Mouse (Mus musculus) limb, embryonic 14.5 days (tissue): ENCODE results near the gene Dennd1b. TPM values are rescaled to one million over a fixed set of nuclear protein-coding genes. Genes with fewer than 3 reads are reported as not detected.

Experiments
- ATAC-seq: fragments of 200-750 bp; cut with Nextera tagmentation; 2 replicates; pipeline ENCODE4 v1.8.0; 2017; ENCODE audit warnings: low read depth, moderate number of reproducible peaks, moderate TSS enrichment; ENCODE audit not compliant: low FRiP score
- DNase-seq: peaks from one replicate; pipeline ENCODE4 v3.0.0-alpha.2; 2015; ENCODE audit warnings: low spot score
- H3K27ac ChIP-seq: fragments of 300-500 bp; sonication (generic); replicated peaks from 2 replicates; pipeline ENCODE4 v1.5.1; 2014; ENCODE audit warnings: low read depth, mild to moderate bottlenecking, low read length, moderate library complexity, mixed read lengths
- H3K27me3 ChIP-seq: fragments of 300-500 bp; sonication (generic); 2 replicates; pipeline ENCODE4 v1.6.1; 2014; ENCODE audit warnings: low read length, mixed read lengths; ENCODE audit not compliant: control insufficient read depth, insufficient read depth
- H3K36me3 ChIP-seq: fragments of 300-500 bp; sonication (generic); 2 replicates; pipeline ENCODE4 v1.6.1; 2014; ENCODE audit warnings: mild to moderate bottlenecking, low read length, moderate library complexity, mixed read lengths; ENCODE audit not compliant: control insufficient read depth, insufficient read depth
- H3K4me1 ChIP-seq: fragments of 300-500 bp; sonication (generic); 2 replicates; pipeline ENCODE4 v1.6.1; 2014; ENCODE audit warnings: antibody characterized with exemption, low read length, mixed read lengths; ENCODE audit not compliant: control insufficient read depth, insufficient read depth
- H3K4me2 ChIP-seq: fragments of 300-500 bp; sonication (generic); replicated peaks from 2 replicates; pipeline ENCODE4 v1.6.1; 2014; ENCODE audit warnings: low read depth, mild to moderate bottlenecking, low read length, moderate library complexity; ENCODE audit not compliant: severe bottlenecking
- H3K4me3 ChIP-seq: fragments of 300-500 bp; sonication (generic); replicated peaks from 2 replicates; pipeline ENCODE4 v1.5.1; 2014; ENCODE audit warnings: low read length
- H3K9ac ChIP-seq: fragments of 300-500 bp; sonication (generic); 2 replicates; pipeline ENCODE4 v1.6.1; 2014; ENCODE audit warnings: mild to moderate bottlenecking, low read depth, low read length, moderate library complexity; ENCODE audit not compliant: severe bottlenecking
- H3K9me3 ChIP-seq: fragments of 300-500 bp; sonication (generic); 2 replicates; pipeline ENCODE4 v1.6.1; 2016; ENCODE audit warnings: low read length; ENCODE audit not compliant: control insufficient read depth
- POLR2A ChIP-seq: fragments of 200-500 bp; IDR thresholded peaks from 2 replicates; pipeline ENCODE4 v1.8.0; 2012; ENCODE audit warnings: inconsistent platforms, mild to moderate bottlenecking, moderate library complexity, borderline replicate concordance; ENCODE audit not compliant: insufficient read depth, insufficient read length; ENCODE audit errors: extremely low read depth
- WGBS: fragments of 180-500 bp; shearing (Covaris S2); extraction: QIAGEN DNeasy Blood & Tissue Kit; methylation state at CpG from one replicate; pipeline ENCODE4 v1.1.7; 2014; 5-methylcytosine and 5-hydroxymethylcytosine counted together
- polyA plus RNA-seq, 2 experiments: library from polyadenylated mRNA; depleted of rRNA in 1 of 2; stranded (reverse) in 1 of 2; unstranded in 1 of 2; fragments of >200 nt; fragmentation: Nextera tagmentation in 1 of 2; extraction: Ambion mirVana in 1 of 2; gene quantifications; 2 replicates each; pipeline versions ENCODE4 v1.2.1 to v1.2.3; 2012 to 2014

Dennd1b gene
- polyA plus RNA-seq, 2 experiments, result 3.0 to 7.2 TPM

DNA sequence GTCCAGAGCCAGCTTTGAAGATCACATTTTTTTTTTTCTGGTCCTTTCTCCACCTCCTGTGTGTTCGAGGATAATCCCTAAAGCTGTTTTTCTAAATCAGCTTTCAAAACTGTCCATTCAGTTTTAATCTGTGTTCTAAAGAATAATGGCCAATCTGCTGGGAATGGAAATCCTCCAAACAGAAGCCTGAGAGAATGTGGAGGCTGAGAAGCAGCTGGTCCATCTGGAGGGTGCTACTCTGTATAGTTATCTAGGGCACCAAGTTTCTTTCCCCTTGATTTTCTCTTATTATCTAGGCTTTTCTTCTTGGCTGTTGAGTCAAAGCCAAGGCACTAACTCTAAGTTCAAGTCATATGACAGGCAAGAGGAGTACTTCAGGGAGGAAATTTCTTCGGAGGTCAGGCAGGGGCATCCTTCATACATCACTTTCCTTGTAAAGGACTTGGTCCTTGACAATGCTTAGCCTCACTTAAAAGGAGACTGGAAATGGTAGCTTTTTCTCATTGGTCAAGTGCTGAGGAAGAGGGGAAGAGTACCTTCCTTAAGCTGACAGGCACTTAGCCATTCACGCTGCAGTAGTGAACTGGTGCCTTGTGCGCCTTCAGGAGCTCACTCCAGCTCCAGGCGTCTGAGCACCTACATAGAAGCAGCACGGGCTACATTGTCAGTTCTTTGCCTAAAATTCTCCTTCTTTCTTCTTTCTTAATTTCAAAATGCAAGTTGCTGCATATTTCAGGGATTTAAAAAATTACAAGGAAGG, 32.6 kb downstream of the Dennd1b start:
- no peak for TF ChIP-seq POLR2A
- 92% methylated on average over 6 of the region's 6 CpGs for WGBS

DNA sequence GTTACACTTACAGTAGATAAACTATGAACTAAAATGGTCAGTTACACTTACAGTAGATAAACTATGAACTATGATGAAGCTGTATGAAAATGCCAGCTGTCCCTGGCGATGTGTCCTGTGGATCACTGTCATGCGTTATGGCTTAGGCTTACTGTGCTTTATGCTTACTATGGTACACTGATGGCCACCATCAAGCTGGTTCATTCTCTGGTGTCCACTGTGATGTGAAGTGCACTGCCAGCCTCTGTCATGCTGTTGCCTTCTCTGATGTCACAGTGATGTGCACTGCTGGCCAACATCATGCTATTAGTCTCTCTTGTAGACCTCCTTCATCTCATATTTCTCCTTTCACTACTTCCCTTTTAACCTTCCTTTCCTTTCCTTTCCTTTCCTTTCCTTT, 33.4 kb downstream of the Dennd1b start:
- Histone ChIP-seq H3K4me3 (no peak overlapping the region), H3K4me2 (no peak overlapping the region), H3K9me3 (no peaks in the 10 kb centered on the region), H3K4me1 (no peaks in the 10 kb centered on the region), H3K36me3 (no peaks in the 10 kb centered on the region), H3K9ac (no peak overlapping the region), H3K27me3 (no peaks in the 10 kb centered on the region), H3K27ac (no peak overlapping the region)
- ATAC-seq (no peak), DNase-seq (no peak)
- WGBS, result 98% methylated on average over 2 of the region's 2 CpGs
- no peak for TF ChIP-seq POLR2A

More for the DNA sequence above, 32.6 kb downstream of the Dennd1b start:
- Histone ChIP-seq H3K36me3 (no peaks in the 10 kb centered on the region), H3K27me3 (no peaks in the 10 kb centered on the region), H3K9ac (no peak overlapping the region), H3K4me1 (no peaks in the 10 kb centered on the region), H3K4me3 (no peak overlapping the region), H3K27ac (no peak overlapping the region), H3K4me2 (no peak overlapping the region), H3K9me3 (no peaks in the 10 kb centered on the region)
- DNase-seq (no peak), ATAC-seq (no peak)

DNA sequence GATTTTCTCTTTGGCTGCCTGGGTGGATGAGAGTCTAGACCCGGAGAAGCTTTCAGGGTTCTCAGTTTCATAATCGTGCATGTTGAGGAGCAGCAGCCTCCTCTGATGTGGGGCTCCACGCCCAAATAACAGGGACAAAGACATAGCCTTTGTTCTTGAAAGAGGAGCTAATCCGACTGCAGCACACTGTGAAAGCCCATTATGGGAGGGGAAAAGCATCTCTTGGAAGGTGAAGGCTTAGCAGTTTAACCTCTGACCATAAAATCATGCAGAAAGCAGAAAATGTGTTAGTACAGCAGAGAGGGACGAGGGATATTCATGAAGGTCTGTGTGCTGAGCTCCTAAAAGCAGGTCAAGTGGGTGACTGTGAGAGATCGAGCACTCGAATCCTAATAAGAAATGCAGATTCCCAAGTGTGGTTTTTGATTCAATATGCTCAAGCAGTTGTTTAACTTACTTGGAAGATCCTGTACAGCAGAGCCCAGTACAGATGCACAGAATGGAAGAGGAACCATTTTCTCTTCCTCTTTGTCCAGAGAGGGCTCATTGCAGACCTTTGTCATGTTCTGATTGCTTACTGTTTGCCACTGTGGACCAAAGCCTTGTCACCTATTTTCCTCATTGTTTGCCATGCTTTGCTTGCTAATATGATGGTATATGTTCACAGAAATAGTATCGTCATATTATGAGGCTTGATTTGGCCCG, 37.6 kb downstream of the Dennd1b start:
- no peak for DNase-seq
- Histone ChIP-seq H3K4me3 (no peak overlapping the region), H3K27me3 (no peaks in the 10 kb centered on the region), H3K9me3 (no peaks in the 10 kb centered on the region), H3K9ac (no peak overlapping the region), H3K36me3 (no peaks in the 10 kb centered on the region), H3K27ac (no peak overlapping the region), H3K4me1 (no peaks in the 10 kb centered on the region), H3K4me2 (no peak overlapping the region)
- ATAC-seq, result no peak
- no peak for TF ChIP-seq POLR2A
- 65% methylated on average over 9 of the region's 9 CpGs for WGBS

DNA sequence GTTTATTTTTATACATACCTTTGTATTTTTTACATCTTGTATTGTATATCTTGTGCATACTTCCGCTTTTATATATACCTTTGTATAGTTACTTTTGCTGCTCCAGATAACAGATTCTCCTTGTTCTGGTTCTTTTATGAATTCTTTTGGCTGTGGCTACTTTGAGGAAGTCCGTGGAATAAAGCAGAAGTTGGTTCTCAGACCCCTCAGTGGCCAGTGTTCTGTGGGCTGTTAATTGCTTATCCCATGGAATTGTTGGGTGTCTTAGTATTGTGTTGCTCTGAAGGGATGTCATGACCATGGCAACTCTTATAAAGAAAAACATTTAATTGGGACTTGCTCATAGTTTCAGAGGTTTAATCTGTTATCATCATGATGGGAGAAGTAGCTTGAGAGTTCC, 40.3 kb downstream of the Dennd1b start:
- no peak for ATAC-seq
- Histone ChIP-seq H3K4me3 (no peak overlapping the region), H3K4me1 (no peaks in the 10 kb centered on the region), H3K36me3 (no peaks in the 10 kb centered on the region), H3K27ac (no peak overlapping the region), H3K4me2 (no peak overlapping the region), H3K9ac (no peak overlapping the region), H3K9me3 (no peaks in the 10 kb centered on the region), H3K27me3 (no peaks in the 10 kb centered on the region)
- 88% methylated on average over 2 of the region's 2 CpGs for WGBS
- no peak for DNase-seq
- no peak for TF ChIP-seq POLR2A

DNA sequence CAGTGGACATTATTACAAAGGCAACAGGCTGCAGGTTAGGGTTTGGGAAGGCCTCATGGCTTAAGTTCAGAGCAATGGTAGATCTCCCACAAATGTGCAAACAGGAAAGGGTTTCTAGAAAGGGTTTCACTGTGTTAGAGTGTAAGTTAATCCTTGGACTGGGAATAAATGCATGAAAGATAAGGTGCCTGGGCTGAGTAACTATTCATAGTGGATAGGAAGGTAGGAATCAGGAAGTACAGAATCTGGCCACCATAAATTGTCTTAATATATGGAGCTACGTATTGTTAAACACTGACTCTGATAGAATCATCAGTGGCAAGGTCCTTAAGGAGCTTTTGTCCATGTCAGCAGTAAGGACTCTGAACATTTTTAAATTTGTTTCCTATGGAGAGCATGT, 42.8 kb downstream of the Dennd1b start:
- no peaks in the 10 kb centered on the region for H3K36me3 ChIP-seq
- H3K9me3 ChIP-seq, result no peaks in the 10 kb centered on the region
- H3K27me3 ChIP-seq, result no peaks in the 10 kb centered on the region
- H3K4me2 ChIP-seq, result no peak overlapping the region
- DNase-seq (no peak), ATAC-seq (no peak)
- H3K9ac ChIP-seq, result no peak overlapping the region
- no peak for TF ChIP-seq POLR2A
- H3K4me3 ChIP-seq, result no peak overlapping the region
- 82% methylated on average over 1 of the region's 1 CpGs for WGBS
- no peaks in the 10 kb centered on the region for H3K4me1 ChIP-seq
- no peak overlapping the region for H3K27ac ChIP-seq
